Mouse (Mus musculus) erythroblast, embryonic 14.5 days (primary cell): ENCODE results near the gene Irf7. TPM values are rescaled to one million over a fixed set of nuclear protein-coding genes. Genes with fewer than 3 reads are reported as not detected.

ENCODE experiments used
- H3K27me3 ChIP-seq: 2 replicates; pipeline ENCODE4 v1.6.1; 2012; ENCODE audit warnings: inconsistent platforms; ENCODE audit not compliant: control insufficient read depth
- H3K36me3 ChIP-seq: 2 replicates; pipeline ENCODE4 v1.6.1; 2012; ENCODE audit warnings: mild to moderate bottlenecking, inconsistent platforms; ENCODE audit not compliant: control insufficient read depth
- H3K4me1 ChIP-seq: 2 replicates; pipeline ENCODE4 v1.6.1; 2012; ENCODE audit warnings: inconsistent platforms; ENCODE audit not compliant: control insufficient read depth
- H3K4me3 ChIP-seq: replicated peaks from 2 replicates; pipeline ENCODE3; 2012; ENCODE audit warnings: moderate library complexity, mild to moderate bottlenecking, inconsistent platforms
- H3K9me3 ChIP-seq: 2 replicates; pipeline ENCODE4 v1.6.1; 2012; ENCODE audit warnings: low read length, inconsistent platforms, mixed read lengths; ENCODE audit not compliant: control insufficient read depth
- GATA1 ChIP-seq: IDR thresholded peaks from 2 replicates; pipeline ENCODE4 v1.6.1; 2012; ENCODE audit warnings: low read length, inconsistent platforms, mixed read lengths
- TAL1 ChIP-seq: IDR thresholded peaks from 3 replicates; pipeline ENCODE4 v1.6.1; 2012; ENCODE audit warnings: low read length, inconsistent platforms, mixed read lengths
- polyA plus RNA-seq: library from polyadenylated mRNA; stranded (reverse); fragments of >175 nt; gene quantifications from 2 replicates; pipeline ENCODE4 v1.2.3, GENCODE M21; 2012

The Irf7 gene
- polyA plus RNA-seq, 1 experiment: 2.9 TPM

DNA sequence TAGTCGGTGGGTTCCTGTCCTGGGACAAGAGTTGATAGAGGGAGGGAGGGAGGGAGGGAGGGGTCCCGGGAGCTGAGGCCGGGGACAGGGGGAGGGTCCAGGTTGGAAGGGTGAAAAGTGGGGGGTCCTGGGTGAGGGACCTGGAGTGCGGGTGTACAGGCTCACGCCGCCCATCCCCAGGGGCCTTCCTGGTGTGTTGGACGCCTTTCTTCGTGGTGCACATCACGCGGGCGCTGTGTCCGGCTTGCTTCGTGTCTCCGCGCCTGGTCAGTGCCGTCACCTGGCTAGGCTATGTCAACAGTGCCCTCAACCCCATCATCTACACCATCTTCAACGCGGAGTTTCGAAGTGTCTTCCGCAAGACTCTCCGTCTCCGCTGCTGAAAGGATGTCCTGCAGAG is 28.2 kb upstream of the Irf7 start:
- no peak for TF ChIP-seq GATA1
- TF ChIP-seq TAL1: no peak
- Histone ChIP-seq H3K27me3 (peaks cover 68% of the 10 kb centered on the region), H3K4me1 (peaks cover 16% of the 10 kb centered on the region), H3K9me3 (peaks cover 8% of the 10 kb centered on the region), H3K4me3 (no peak overlapping the region), H3K36me3 (peaks cover 22% of the 10 kb centered on the region)

DNA sequence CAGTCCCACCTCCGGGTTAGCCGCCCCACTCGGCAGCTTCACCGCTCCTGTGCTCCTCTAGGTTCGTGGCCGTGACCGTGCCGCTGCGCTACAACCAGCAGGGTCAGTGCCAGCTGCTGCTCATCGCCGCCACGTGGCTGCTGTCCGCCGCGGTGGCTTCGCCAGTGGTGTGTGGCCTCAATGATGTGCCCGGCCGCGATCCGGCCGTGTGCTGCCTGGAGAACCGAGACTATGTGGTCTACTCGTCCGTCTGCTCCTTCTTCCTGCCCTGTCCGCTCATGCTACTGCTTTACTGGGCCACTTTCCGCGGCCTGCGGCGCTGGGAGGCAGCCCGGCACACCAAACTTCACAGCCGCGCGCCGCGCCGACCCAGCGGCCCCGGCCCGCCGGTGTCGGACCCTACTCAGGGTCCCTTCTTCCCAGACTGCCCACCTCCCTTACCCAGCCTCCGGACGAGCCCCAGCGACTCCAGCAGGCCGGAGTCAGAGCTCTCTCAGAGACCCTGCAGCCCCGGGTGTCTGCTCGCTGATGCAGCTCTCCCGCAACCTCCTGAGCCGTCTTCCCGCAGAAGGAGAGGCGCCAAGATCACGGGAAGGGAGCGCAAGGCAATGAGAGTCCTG is 27.7 kb upstream of the Irf7 start:
- TF ChIP-seq TAL1: no peak
- no peak for TF ChIP-seq GATA1
- peaks cover 16% of the 10 kb centered on the region for H3K4me1 ChIP-seq
- no peak overlapping the region for H3K4me3 ChIP-seq
- peaks cover 68% of the 10 kb centered on the region for H3K27me3 ChIP-seq
- peaks cover 8% of the 10 kb centered on the region for H3K9me3 ChIP-seq
- peaks cover 18% of the 10 kb centered on the region for H3K36me3 ChIP-seq

DNA sequence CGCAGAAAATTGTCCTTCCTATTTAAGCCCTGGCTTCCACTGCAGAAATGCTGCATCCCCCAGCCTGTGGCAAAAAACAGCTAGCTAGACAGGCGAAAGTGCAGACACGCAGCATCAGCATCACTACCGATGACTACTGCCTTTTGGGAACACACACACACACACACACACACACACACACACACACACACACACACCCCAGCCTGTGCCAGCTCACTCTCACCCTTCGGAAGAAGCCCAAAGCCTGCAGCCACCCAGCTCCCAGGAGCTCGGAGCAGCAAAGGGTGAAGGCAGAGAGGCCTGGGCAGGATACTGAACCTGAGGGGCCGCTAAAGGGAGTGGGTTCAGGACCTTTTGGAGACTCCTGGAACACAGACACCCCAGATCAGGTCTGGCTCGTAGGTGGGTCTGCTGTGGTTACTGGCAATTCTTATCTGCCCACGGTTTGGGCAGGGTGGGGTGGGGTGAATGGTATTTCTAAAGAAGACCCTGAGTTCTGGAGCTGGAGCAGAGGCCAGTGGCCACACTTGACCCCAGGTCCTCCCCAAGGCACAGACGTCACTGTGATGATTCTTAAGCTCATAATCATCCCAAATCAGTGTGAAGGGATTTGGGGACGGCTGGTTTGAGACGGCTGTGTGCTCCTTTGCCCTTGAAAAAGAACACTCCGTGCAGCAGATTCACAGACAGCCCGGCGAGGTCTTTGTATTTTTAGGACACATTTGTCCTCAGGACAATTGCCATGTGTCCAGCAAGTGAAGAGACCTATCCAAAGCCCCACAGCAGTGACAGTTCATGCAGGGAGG is 26.5 kb upstream of the Irf7 start:
- H3K4me3 ChIP-seq: no peak overlapping the region
- H3K36me3 ChIP-seq: peaks cover 13% of the 10 kb centered on the region
- TF ChIP-seq TAL1 (no peak), GATA1 (no peak)
- H3K27me3 ChIP-seq: peaks cover 76% of the 10 kb centered on the region
- peaks cover 8% of the 10 kb centered on the region for H3K9me3 ChIP-seq
- peaks cover 10% of the 10 kb centered on the region for H3K4me1 ChIP-seq

DNA sequence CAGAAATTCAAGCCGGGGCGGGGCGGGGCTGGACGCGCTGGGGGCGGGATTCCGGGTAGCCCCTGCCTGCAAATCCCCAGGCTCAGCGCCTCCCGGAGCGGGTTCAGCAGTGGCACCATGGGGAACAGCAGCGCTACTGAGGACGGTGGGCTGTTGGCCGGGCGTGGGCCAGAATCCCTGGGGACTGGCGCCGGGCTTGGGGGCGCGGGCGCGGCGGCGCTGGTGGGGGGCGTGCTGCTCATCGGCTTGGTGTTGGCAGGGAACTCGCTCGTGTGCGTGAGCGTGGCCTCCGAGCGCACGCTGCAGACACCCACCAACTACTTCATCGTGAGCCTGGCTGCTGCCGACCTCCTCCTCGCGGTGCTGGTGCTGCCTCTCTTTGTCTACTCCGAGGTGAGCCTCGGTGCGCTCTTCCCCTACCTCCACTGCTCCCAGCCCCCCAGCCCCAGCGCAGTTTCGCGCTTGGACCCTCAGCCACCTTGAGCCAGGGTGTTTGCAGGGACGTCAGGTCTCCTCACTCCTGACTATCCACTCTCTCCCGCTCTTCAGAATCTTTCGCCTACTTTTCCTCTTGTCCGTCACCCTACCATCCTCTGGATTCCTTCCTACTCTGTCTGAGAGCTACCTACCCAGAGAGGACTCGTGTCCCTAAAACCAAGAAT is 25.8 kb upstream of the Irf7 start, which contains the start of gene Drd4:
Gene Drd4 (plus strand): TSS at position 86 of the 662 bp plus-strand sequence.
- Histone ChIP-seq H3K27me3 (peaks cover 76% of the 10 kb centered on the region), H3K9me3 (peaks cover 8% of the 10 kb centered on the region), H3K36me3 (peaks cover 5% of the 10 kb centered on the region), H3K4me3 (no peak within 1 kb of the TSS), H3K4me1 (peaks cover 6% of the 10 kb centered on the region)
- TF ChIP-seq GATA1: no peak

DNA sequence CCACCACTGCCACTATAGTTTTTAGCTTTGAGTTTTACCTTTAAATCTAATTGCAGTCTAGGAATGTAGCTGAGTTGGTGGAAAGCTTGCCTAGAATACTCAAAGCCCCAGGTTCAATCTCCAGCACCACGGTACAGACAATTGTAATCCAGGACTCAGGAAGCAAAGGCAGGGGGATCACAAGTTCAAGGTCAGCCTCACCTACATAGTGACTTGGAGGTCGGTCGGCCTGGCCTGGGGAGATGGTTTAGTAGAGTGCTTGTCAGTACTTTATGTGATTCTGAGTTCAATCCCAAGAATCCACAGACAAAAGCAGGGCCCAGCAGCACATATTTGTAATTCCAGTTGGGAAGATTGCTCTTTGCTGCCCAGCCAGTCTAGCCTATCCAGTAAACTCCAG is 21.8 kb upstream of the Irf7 start:
- Histone ChIP-seq H3K9me3 (peaks cover 3% of the 10 kb centered on the region; the same call in 1 of the 2 replicates), H3K4me1 (0 out of 2 replicates have a peak, but pooled peaks cover 2% of the 10 kb centered on the region), H3K36me3 (no peaks in the 10 kb centered on the region), H3K27me3 (peaks cover 47% of the 10 kb centered on the region), H3K4me3 (no peak overlapping the region)
- TF ChIP-seq TAL1: no peak

DNA sequence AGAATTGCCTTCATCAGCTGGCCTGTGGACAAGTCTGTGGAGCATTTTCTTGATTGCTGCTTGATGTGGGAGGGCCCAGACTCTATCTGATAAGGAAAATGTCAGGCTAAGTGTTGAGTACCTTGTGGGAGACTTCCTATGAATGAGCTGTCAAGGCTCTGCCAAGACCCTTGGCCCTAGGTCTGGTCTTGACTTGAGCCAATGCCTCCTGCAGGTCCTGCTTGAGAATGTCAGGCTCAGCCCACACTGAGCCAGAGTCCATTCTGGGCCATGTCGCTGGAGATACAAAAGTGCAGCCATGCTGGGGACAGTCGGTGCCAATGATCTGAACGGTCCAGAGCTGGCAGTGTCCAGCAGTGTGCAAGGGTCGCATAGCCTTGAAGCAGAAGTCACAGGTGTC is 16.5 kb upstream of the Irf7 start:
- Histone ChIP-seq H3K9me3 (no peaks in the 10 kb centered on the region), H3K4me3 (no peak overlapping the region), H3K4me1 (peaks cover 7% of the 10 kb centered on the region), H3K36me3 (no peaks in the 10 kb centered on the region), H3K27me3 (peaks cover 39% of the 10 kb centered on the region)
- TF ChIP-seq GATA1 (no peak), TAL1 (no peak)

DNA sequence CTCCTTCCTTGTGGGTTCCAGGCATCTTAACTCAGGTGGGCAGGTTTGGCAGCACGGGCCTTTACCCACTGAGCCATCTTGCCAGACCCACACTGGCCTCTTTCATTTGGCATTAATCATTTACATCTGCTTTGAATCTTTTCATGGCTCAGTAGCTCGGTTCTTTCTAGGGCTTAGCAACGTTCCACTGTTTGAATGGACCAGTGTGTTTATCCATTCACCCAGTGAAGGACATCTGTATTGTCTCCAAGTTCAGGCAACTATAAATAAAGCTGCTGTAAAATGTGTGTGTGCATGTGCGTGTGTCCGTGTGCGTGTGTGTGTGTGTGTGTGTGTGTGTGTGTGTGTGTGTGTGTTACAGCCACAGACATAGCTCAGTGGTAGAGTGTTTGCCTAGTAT is 15.2 kb upstream of the Irf7 start:
- H3K9me3 ChIP-seq: no peaks in the 10 kb centered on the region
- H3K27me3 ChIP-seq: peaks cover 46% of the 10 kb centered on the region
- H3K36me3 ChIP-seq: no peaks in the 10 kb centered on the region
- TF ChIP-seq GATA1 (no peak), TAL1 (no peak)
- H3K4me3 ChIP-seq: no peak overlapping the region
- H3K4me1 ChIP-seq: peaks cover 7% of the 10 kb centered on the region

DNA sequence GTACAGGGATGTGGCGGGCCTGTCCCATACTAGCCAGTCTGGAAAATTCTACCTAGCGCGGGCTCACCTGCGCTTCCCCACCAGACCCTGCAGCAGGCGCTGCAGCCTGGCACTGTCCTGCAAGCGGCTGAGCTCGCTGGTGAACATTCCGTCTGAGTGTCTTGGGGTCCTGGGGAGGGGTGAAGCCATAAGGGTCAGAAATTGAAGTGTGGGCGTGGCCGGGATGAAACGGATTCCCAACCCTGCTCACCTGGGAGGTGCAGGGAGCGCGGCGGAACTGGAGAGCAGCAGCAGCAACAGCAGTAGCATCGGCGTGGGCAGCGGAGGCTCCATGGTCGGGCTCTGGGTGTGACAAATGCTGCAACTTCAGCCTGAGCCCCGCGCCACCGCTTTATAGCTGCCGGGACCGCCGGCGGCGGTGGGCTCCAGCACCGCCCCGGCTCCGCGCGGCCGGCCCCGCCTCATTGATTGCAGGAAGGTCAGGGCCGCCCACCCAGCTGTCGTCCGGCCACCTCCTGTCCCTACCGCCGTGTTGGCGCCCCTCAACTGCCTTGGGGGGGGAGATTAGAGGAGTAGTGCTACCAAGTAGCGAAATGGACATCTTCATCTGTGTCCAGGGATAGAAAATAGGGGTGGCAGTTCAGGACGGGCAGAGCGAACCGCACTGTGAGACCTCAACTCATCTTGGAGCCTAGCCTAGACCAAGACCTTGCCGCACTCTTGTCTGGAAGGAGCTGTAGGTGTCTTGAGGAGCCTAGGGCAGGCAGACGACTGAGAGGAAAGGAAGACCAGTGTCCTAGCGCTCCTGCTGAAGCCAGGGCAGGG is 12.7 kb upstream of the Irf7 start, which contains the start of gene Sct:
Gene Sct (minus strand): TSS at position 368 of the 825 bp plus-strand sequence.
- H3K36me3 ChIP-seq: no peaks in the 10 kb centered on the region
- no peak for TF ChIP-seq TAL1
- TF ChIP-seq GATA1: no peak
- H3K4me3 ChIP-seq: peak within 1 kb of the TSS; percentile 29
- H3K9me3 ChIP-seq: no peaks in the 10 kb centered on the region
- peaks cover 47% of the 10 kb centered on the region for H3K27me3 ChIP-seq
- H3K4me1 ChIP-seq: peaks cover 7% of the 10 kb centered on the region
